Mouse (Mus musculus) cortical plate, adult 2 months (tissue): ENCODE measurements at regions not wholly inside any gene's neighbourhood (a gene's known extent, or its start where the extent isn't known, plus 50 kb on each side); places are given as distances from the start of the nearest gene placed in this dataset.
"Not testable (repeated sequence)": the region's sequence is repeated elsewhere in the genome, so short reads cannot be mapped to it uniquely, and the experiment has no call there.

Experiments
- H3K27ac ChIP-seq: fragments of 200-500 bp; 2 replicates; pipeline ENCODE4 v1.5.1; 2012; ENCODE audit warnings: low read length, control low read depth, inconsistent platforms; ENCODE audit not compliant: insufficient read depth
- H3K4me1 ChIP-seq: fragments of 200-500 bp; 2 replicates; pipeline ENCODE4 v1.6.1; 2011; ENCODE audit warnings: low read length; ENCODE audit not compliant: control insufficient read depth, insufficient read depth
- H3K4me3 ChIP-seq: fragments of 200-500 bp; 2 replicates; pipeline ENCODE4 v1.5.1; 2011; ENCODE audit warnings: mild to moderate bottlenecking, low read length, control low read depth; ENCODE audit not compliant: insufficient read depth
- CTCF ChIP-seq: fragments of 200-500 bp; IDR thresholded peaks from 2 replicates; pipeline ENCODE4 v1.5.1; 2011; ENCODE audit warnings: mild to moderate bottlenecking, control low read depth, low read length; ENCODE audit not compliant: insufficient read depth; ENCODE audit errors: extremely low read depth
- POLR2A ChIP-seq: fragments of 200-500 bp; IDR thresholded peaks from 2 replicates; pipeline ENCODE4 v1.6.1; 2011; ENCODE audit warnings: mild to moderate bottlenecking, low read length, control low read depth; ENCODE audit not compliant: insufficient read depth; ENCODE audit errors: extremely low read depth

GRCm38 (mm10) chr10:25647740-25648139, 111.7 kb upstream of the Smlr1 start:
- Histone ChIP-seq H3K4me3 (no peak overlapping the region), H3K4me1 (no peaks in the 10 kb centered on the region), H3K27ac (no peak overlapping the region)
- no peak for TF ChIP-seq POLR2A
- no peak for TF ChIP-seq CTCF

- Histone ChIP-seq H3K4me1 (0 out of 2 replicates have a peak, but pooled peaks cover 2% of the 10 kb centered on the region), H3K27ac (no peak overlapping the region), H3K4me3 (no peak overlapping the region)
- no peak for TF ChIP-seq CTCF
- no peak for TF ChIP-seq POLR2A
These were observed 107.5 kb upstream of the Smlr1 start for GRCm38 (mm10) chr10:25643518-25643993.

- no peak for TF ChIP-seq POLR2A
- TF ChIP-seq CTCF = no peak
- 0 out of 2 replicates have a peak, but pooled peaks cover 2% of the 10 kb centered on the region for H3K4me1 ChIP-seq
- no peak overlapping the region for H3K4me3 ChIP-seq
- no peak overlapping the region for H3K27ac ChIP-seq
These were observed 106.1 kb upstream of the Smlr1 start for GRCm38 (mm10) chr10:25642079-25642696.

GRCm38 (mm10) chr10:25633058-25633614, 97.1 kb upstream of the Smlr1 start:
- TF ChIP-seq CTCF = no peak
- TF ChIP-seq POLR2A = no peak
- Histone ChIP-seq H3K27ac (no peak overlapping the region), H3K4me3 (no peak overlapping the region), H3K4me1 (no peaks in the 10 kb centered on the region; the same call in 1 of the 2 replicates)

GRCm38 (mm10) chr10:25632306-25632705, 96.2 kb upstream of the Smlr1 start:
- no peak overlapping the region for H3K27ac ChIP-seq
- no peaks in the 10 kb centered on the region; the same call in 1 of the 2 replicates for H3K4me1 ChIP-seq
- no peak for TF ChIP-seq CTCF
- TF ChIP-seq POLR2A = no peak
- H3K4me3 ChIP-seq = no peak overlapping the region

GRCm38 (mm10) chr10:25622585-25622984, 86.5 kb upstream of the Smlr1 start:
- H3K4me3 ChIP-seq = no peak overlapping the region
- H3K27ac ChIP-seq = no peak overlapping the region
- no peak for TF ChIP-seq CTCF
- no peak for TF ChIP-seq POLR2A
- H3K4me1 ChIP-seq = no peaks in the 10 kb centered on the region

GRCm38 (mm10) chr10:25621747-25622134, 85.7 kb upstream of the Smlr1 start:
- not testable (repeated sequence) for H3K27ac ChIP-seq

GRCm38 (mm10) chr10:25620939-25621746, 85.1 kb upstream of the Smlr1 start:
- Histone ChIP-seq H3K4me3 (no peak overlapping the region), H3K4me1 (no peaks in the 10 kb centered on the region), H3K27ac (no peak overlapping the region)
- peak; percentile 23; the same call in 1 of the 2 replicates for TF ChIP-seq CTCF
- no peak for TF ChIP-seq POLR2A

More at GRCm38 (mm10) chr10:25621747-25622134, 85.7 kb upstream of the Smlr1 start:
- not testable (repeated sequence) for H3K4me3 ChIP-seq, H3K4me1 ChIP-seq

GRCm38 (mm10) chr10:25619702-25620101, 83.6 kb upstream of the Smlr1 start:
- TF ChIP-seq POLR2A (no peak), CTCF (no peak)
- no peak overlapping the region for H3K4me3 ChIP-seq
- no peaks in the 10 kb centered on the region for H3K4me1 ChIP-seq
- H3K27ac ChIP-seq = no peak overlapping the region

- no peak for TF ChIP-seq POLR2A
- no peak for TF ChIP-seq CTCF
- no peak overlapping the region for H3K27ac ChIP-seq
- no peaks in the 10 kb centered on the region for H3K4me1 ChIP-seq
- H3K4me3 ChIP-seq = no peak overlapping the region
These were observed 65.4 kb upstream of the Smlr1 start for GRCm38 (mm10) chr10:25601471-25601870.

GRCm38 (mm10) chr10:25589316-25589645, 53.2 kb upstream of the Smlr1 start:
- Histone ChIP-seq H3K4me3 (no peak overlapping the region), H3K27ac (no peak overlapping the region), H3K4me1 (no peaks in the 10 kb centered on the region)
- TF ChIP-seq POLR2A (no peak), CTCF (no peak)
